Mouse (Mus musculus) olfactory bulb, adult 2 months (tissue): Measurements from ENCODE around the gene Prkar2b. TPM values are rescaled to one million over a fixed set of nuclear protein-coding genes. Genes with fewer than 3 reads are reported as not detected.
"Not testable (repeated sequence)": the region's sequence is repeated elsewhere in the genome, so short reads cannot be mapped to it uniquely, and the experiment has no call there.

Experiments used
- H3K27ac ChIP-seq: fragments of 200-500 bp; 2 replicates; pipeline ENCODE4 v1.5.1; 2012; ENCODE audit warnings: low read depth, low read length; ENCODE audit not compliant: insufficient read depth
- H3K4me1 ChIP-seq: fragments of 200-500 bp; 2 replicates; pipeline ENCODE4 v1.6.1; 2012; ENCODE audit warnings: low read length; ENCODE audit not compliant: control insufficient read depth, insufficient read depth
- H3K4me3 ChIP-seq: fragments of 200-500 bp; 2 replicates; pipeline ENCODE4 v1.5.1; 2012; ENCODE audit warnings: mild to moderate bottlenecking, low read depth, low read length, moderate library complexity; ENCODE audit not compliant: insufficient read depth
- CTCF ChIP-seq: fragments of 200-500 bp; IDR thresholded peaks from 2 replicates; pipeline ENCODE4 v1.5.1; 2012; ENCODE audit warnings: low read depth, mild to moderate bottlenecking, low read length, moderate library complexity; ENCODE audit not compliant: insufficient read depth
- POLR2A ChIP-seq: fragments of 200-500 bp; IDR thresholded peaks from 2 replicates; pipeline ENCODE4 v1.6.1; 2012; ENCODE audit warnings: mild to moderate bottlenecking, low read depth, low read length, moderate library complexity; ENCODE audit not compliant: insufficient read depth
- WGBS: fragments of 180-500 bp; shearing (Covaris S2); methylation state at CpG from one replicate; pipeline ENCODE4 v1.1.7; 2018; 5-methylcytosine and 5-hydroxymethylcytosine counted together
- polyA plus RNA-seq: library from polyadenylated mRNA; stranded (reverse); fragments of >200 nt; gene quantifications from 2 replicates; pipeline ENCODE4 v1.2.4, GENCODE M21; 2012; ENCODE audit warnings: low replicate concordance; ENCODE audit not compliant: missing spikeins, insufficient read depth, insufficient read length

The Prkar2b gene
- polyA plus RNA-seq, 1 experiment = not detected

DNA sequence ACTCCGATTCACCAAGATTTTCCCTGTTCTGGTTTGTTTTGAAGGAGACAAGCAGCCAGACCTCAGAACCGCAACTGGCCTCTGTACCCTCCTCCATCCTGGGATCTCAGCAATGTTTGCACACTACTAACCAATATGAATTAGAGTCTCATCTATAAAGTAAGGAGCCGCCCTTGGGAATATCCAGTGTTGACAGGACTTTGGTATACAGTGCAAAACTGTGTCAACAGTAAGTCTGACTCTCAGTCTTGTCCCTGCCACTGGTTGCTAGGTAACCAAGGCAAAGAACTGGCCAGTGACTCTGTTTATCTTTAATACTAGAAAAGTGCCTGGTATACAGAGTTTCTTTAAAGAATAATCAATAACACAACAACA lies 42.7 kb downstream of the Prkar2b start:
- 93% methylated on average over 3 of the region's 3 CpGs for WGBS
- Histone ChIP-seq H3K27ac (no peak overlapping the region), H3K4me3 (no peak overlapping the region), H3K4me1 (peaks cover 8% of the 10 kb centered on the region)
- TF ChIP-seq POLR2A (no peak), CTCF (no peak)

DNA sequence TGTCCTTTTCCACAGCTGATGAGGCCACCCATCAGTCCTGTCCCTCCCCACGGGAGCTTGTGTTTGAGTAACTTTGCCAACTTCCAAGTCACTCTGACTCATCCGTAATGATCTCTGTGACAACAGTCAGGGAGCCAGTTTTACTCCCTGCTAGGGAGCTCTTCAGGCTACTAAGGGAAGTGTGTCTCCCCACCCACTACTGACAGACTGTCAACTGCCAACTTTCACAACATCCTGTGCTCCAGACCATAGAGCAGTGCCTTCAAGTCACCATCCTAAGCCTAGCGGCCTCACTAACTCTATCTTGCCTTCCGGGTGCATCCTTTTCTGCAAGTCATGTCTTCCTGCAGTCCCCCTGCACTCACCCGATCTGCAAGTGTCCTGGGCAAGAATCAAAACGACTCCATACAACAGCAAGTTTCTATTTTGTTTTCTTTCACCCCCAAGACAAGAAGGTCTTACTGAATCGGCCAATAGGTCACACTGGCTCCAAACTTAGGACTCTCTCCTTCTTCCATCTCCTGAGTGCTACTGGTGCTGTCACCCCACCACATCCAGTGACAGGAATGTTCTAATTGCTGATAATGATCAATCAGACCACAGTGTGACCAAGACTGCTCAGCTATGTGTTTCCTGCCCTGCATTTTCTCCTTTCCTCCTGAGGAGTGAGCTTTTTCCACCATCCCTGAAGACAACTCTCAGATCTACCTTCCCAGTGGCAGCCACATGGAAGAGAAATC lies 43.3 kb downstream of the Prkar2b start:
- no peak overlapping the region for H3K27ac ChIP-seq
- no peak overlapping the region for H3K4me3 ChIP-seq
- H3K4me1 ChIP-seq = peaks cover 8% of the 10 kb centered on the region
- 70% methylated on average over 7 of the region's 7 CpGs for WGBS
- TF ChIP-seq CTCF = no peak
- no peak for TF ChIP-seq POLR2A

GRCm38 (mm10) chr12:32016472-32016871 lies 44.6 kb downstream of the Prkar2b start:
- Histone ChIP-seq H3K27ac (no peak overlapping the region), H3K4me3 (no peak overlapping the region), H3K4me1 (peaks cover 4% of the 10 kb centered on the region; the same call in 1 of the 2 replicates)
- TF ChIP-seq POLR2A (no peak), CTCF (no peak)
- WGBS = 87% methylated on average over 6 of the region's 6 CpGs

DNA sequence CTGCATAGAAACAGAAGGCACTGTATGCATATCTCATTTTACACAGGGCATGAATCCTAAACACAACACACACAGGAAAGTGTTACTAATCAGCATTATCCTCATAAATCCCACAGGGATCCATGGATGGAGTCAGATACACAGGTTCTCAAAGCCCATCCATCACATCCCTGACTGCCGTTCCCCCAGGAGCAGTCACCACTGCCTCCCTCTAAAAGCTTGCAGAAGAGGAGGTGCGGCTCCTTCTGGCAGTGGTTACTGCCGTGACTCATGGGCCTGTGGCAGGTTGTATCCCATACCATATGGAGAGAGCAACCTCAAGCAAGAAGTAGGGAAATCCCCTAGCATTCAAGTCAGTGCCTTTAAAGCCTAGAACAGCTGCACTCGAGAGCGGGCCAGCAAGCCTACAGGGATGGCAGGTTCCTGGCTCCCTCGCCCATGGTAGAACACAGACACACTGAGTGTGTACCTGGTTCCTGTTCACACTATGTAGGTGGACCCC lies 45.8 kb downstream of the Prkar2b start:
- TF ChIP-seq POLR2A (no peak), CTCF (no peak)
- Histone ChIP-seq H3K4me3 (no peak overlapping the region), H3K4me1 (peaks cover 4% of the 10 kb centered on the region; the same call in 1 of the 2 replicates), H3K27ac (no peak overlapping the region)
- WGBS = 52% methylated on average over 6 of the region's 6 CpGs

DNA sequence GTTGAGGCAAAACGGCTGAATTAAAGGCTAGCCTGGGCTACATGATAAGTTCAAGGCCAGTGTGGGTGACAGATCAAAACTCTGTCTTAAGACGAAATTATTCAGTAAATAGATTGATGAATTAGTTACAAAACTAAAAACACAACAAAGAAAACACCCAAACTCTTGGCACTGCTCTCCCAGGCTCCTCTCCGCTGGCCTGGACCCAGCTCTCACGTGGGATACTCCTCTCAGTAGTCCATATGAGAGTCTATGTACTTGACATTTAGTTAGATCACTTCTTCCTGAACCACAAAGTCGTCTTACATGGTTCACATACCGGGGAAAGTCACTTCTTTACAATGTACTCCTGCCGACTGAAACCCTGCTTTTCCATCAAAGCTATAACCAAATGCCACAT lies 46.3 kb downstream of the Prkar2b start:
- Histone ChIP-seq H3K27ac (no peak overlapping the region), H3K4me3 (no peak overlapping the region), H3K4me1 (peaks cover 4% of the 10 kb centered on the region; the same call in 1 of the 2 replicates)
- 81% methylated on average over 7 of the region's 7 CpGs for WGBS
- TF ChIP-seq POLR2A = no peak
- TF ChIP-seq CTCF = no peak

DNA sequence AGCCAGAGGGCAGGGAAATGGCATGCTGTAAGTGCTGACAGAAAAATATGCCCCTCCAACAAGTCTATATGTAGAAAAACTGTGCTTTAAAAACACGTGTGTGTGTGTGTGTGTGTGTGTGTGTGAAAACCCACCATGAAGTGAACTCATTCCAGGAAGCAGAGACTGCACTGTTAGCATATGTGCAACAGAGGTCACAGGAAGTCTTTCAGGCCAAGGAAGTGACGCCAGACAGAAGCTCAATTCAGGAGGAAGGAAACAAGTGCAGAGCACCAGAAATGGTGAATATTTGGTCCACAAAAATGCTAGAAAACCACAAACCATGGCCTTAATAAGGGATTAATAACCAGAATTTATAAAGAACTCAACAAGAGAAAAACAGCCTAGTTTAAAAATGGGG lies 48.9 kb downstream of the Prkar2b start:
- TF ChIP-seq POLR2A = no peak
- TF ChIP-seq CTCF = no peak
- WGBS = 86% methylated on average over 2 of the region's 2 CpGs
- peaks cover 4% of the 10 kb centered on the region; the same call in 1 of the 2 replicates for H3K4me1 ChIP-seq
- no peak overlapping the region for H3K27ac ChIP-seq
- H3K4me3 ChIP-seq = no peak overlapping the region

GRCm38 (mm10) chr12:32011128-32011527 lies 50.0 kb downstream of the Prkar2b start:
- H3K4me3 ChIP-seq = no peak overlapping the region
- no peak overlapping the region for H3K27ac ChIP-seq
- peaks cover 4% of the 10 kb centered on the region; the same call in 1 of the 2 replicates for H3K4me1 ChIP-seq
- 85% methylated on average over 5 of the region's 5 CpGs for WGBS
- TF ChIP-seq CTCF = no peak
- TF ChIP-seq POLR2A = no peak

DNA sequence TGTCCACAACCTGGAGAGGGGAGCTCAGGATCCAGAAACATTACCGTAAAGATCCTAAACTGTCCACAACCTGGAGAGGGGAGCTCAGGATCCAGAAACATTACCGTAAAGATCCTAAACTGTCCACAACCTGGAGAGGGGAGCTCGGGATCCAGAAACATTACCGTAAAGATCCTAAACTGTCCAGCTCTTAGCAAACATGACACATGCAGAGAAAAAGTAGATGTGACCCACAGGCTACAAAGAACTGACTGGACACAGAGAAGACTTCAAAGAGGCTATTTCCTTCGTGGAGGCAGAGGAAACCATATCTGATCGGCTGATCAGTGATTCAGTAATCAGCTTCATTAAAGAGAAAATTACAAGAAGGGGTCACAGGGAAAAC lies 51.1 kb downstream of the Prkar2b start:
- H3K4me3 ChIP-seq, H3K4me1 ChIP-seq, H3K27ac ChIP-seq: not testable (repeated sequence)
- WGBS = 53% methylated on average over 6 of the region's 6 CpGs

GRCm38 (mm10) chr12:32009267-32009984 lies 51.7 kb downstream of the Prkar2b start:
- H3K27ac ChIP-seq = no peak overlapping the region

More at GRCm38 (mm10) chr12:32009267-32009984, 51.7 kb downstream of the Prkar2b start:
- no peak overlapping the region for H3K4me3 ChIP-seq
- WGBS = 49% methylated on average over 8 of the region's 8 CpGs
- TF ChIP-seq POLR2A (no peak), CTCF (no peak)
- no peaks in the 10 kb centered on the region for H3K4me1 ChIP-seq
